Mouse (Mus musculus): ENCODE data around the gene H2-Aa. TPM values are rescaled to one million over a fixed set of nuclear protein-coding genes. Genes with fewer than 3 reads are reported as not detected.

The H2-Aa gene
- polyA plus RNA-seq, 1 experiment from 2014 or later, result 9.0 TPM

DNA sequence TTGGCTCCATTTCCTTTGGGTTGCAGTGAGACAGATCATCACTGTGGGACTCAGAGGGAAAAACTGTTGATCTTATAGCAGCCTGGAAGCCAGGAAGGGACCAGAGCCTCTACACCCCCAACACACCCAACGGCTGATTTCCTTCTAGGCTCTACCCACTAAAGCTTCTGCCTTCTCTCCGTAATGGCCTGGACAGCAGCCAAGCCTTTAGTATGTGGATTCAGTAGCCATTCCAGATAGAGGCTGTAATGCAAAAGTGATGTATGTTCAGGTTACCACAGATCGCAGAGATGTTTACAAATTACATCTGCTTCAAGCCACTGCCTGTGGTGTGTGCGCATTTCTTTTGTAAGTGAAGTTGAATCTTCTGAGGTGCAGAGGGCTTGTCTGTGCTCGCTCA lies 27.1 kb downstream of the H2-Aa start:
- ATAC-seq (ENCODE audit: low read depth), result no peak
- H3K9ac ChIP-seq (ENCODE audit: low read length), result no peak overlapping the region
- H3K4me2 ChIP-seq (ENCODE audit: low read depth, low read length), result no peak overlapping the region
- peaks cover 16% of the 10 kb centered on the region for H3K4me1 ChIP-seq (replicated peaks; ENCODE audit: control insufficient read depth, insufficient read depth, low read length)
- H3K4me3 ChIP-seq (ENCODE audit: low read length), result no peak overlapping the region
- no peak overlapping the region for H3K27ac ChIP-seq (ENCODE audit: low read length)
- WGBS, result 31% methylated on average over 5 of the region's 5 CpGs
- peaks cover 43% of the 10 kb centered on the region for H3K27me3 ChIP-seq (ENCODE audit: control insufficient read depth, insufficient read depth, low read depth, low read length)
- no peaks in the 10 kb centered on the region for H3K9me3 ChIP-seq (ENCODE audit: control insufficient read depth, low read length)
- H3K36me3 ChIP-seq (ENCODE audit: control insufficient read depth, insufficient read depth, low read length), result no peaks in the 10 kb centered on the region

DNA sequence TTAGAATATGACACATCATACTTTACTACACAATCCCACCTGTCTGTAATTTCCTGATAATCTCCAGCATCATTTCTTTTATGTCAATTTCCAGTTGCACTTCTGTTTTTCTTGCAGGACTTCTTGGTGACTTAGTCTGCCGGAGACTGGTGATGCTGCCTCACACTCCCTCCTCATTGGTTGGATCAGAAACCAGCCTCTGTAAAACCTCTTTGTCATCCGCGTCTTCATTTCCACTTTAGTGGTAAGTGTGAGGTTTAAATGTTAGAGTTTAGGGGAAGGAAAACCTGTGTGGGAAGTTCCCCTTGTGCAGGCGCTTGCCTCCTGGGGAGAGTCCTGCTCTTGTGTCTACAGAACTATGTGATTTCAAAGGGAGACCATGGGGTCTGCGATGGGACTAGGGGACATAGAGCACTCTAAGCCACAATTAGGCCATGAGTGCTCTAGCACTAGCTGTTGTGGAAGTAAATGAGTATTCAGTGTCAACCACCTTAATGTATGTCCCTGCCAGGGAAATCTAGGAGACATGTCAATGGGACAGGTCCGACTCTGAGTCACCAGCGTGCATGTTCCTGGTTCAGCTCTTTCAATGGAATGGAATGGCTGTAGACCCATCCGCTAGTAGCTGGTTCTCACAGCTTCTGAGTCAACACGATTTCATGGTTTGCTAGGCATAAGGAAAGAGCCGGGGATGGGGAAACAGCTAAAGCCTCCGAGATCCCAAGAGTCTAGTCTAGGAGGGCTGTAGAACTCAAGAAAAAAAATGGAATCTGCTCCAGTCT lies 29.8 kb downstream of the H2-Aa start, which contains the start of gene H2-Ab1:
Gene H2-Ab1 (plus strand): TSS at position 96 of the 782 bp plus-strand sequence.
- no peak for ATAC-seq (ENCODE audit: low read depth)
- Histone ChIP-seq H3K27ac (ENCODE audit: low read length) (no peak within 1 kb of the TSS), H3K4me1 (replicated peaks; ENCODE audit: control insufficient read depth, insufficient read depth, low read length) (no peaks in the 10 kb centered on the region), H3K36me3 (ENCODE audit: control insufficient read depth, insufficient read depth, low read length) (no peaks in the 10 kb centered on the region), H3K4me2 (ENCODE audit: low read depth, low read length) (no peak within 1 kb of the TSS), H3K9ac (ENCODE audit: low read length) (no peak within 1 kb of the TSS), H3K4me3 (ENCODE audit: low read length) (no peak within 1 kb of the TSS), H3K27me3 (ENCODE audit: control insufficient read depth, insufficient read depth, low read depth, low read length) (peaks cover 16% of the 10 kb centered on the region), H3K9me3 (ENCODE audit: control insufficient read depth, low read length) (no peaks in the 10 kb centered on the region)
- WGBS, result 67% methylated on average over 11 of the region's 11 CpGs

DNA sequence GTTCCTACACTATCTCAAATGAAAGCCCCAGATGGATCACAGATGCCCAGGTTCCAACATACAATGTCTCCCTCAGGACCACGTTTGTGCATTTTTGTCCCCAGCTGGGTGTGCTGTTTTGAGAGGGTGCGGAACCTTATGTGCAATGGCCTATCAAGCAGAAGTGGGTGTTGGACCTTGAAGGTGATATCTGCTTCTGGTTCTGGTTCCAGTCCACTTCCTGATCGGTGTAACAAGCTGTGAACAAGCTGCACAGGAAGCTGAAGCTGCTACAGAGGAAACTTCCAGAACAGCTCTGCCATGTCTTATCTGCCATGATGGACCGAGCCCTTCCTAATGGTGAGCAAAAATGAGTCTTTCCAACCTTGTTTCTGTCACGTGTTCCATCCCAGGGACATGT lies 31.1 kb downstream of the H2-Aa start:
- no peak for ATAC-seq (ENCODE audit: low read depth)
- Histone ChIP-seq H3K36me3 (ENCODE audit: control insufficient read depth, insufficient read depth, low read length) (no peaks in the 10 kb centered on the region), H3K9me3 (ENCODE audit: control insufficient read depth, low read length) (no peaks in the 10 kb centered on the region), H3K27ac (ENCODE audit: low read length) (no peak overlapping the region), H3K4me2 (ENCODE audit: low read depth, low read length) (no peak overlapping the region), H3K27me3 (ENCODE audit: control insufficient read depth, insufficient read depth, low read depth, low read length) (peaks cover 6% of the 10 kb centered on the region), H3K4me1 (replicated peaks; ENCODE audit: control insufficient read depth, insufficient read depth, low read length) (no peaks in the 10 kb centered on the region), H3K4me3 (ENCODE audit: low read length) (no peak overlapping the region), H3K9ac (ENCODE audit: low read length) (no peak overlapping the region)
- 78% methylated on average over 5 of the region's 5 CpGs for WGBS

- WGBS, result 39% methylated on average over 4 of the region's 4 CpGs
- ATAC-seq (ENCODE audit: low read depth), result no peak
- no peak overlapping the region for H3K4me3 ChIP-seq (ENCODE audit: low read length)
These were observed 36.0 kb downstream of the H2-Aa start for GRCm38 (mm10) chr17:34251666-34252065.

DNA sequence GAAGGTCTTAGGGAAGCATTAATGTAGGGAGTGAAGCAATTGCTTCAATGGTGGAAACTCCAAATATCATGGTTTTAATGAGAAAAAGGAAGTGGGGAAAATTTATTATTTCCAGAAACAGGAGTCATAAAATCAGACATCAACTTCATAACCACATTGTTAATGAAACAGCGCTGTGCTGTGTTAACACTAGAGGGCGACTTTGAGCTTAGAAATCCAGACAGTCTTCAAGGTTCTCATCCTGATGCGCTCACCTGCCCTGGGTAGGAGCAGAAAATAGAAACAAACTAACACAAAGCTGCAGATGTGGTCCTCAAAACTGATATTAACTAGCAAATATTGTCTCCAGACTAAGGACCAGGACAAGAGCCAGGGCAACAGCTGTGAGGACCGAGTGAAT lies 37.7 kb downstream of the H2-Aa start:
- H3K27ac ChIP-seq (ENCODE audit: low read length), result no peak overlapping the region
- H3K4me1 ChIP-seq (replicated peaks; ENCODE audit: control insufficient read depth, insufficient read depth, low read length), result no peaks in the 10 kb centered on the region
- ATAC-seq (ENCODE audit: low read depth), result no peak
- no peak overlapping the region for H3K4me2 ChIP-seq (ENCODE audit: low read depth, low read length)
- 15% methylated on average over 4 of the region's 4 CpGs for WGBS
- no peaks in the 10 kb centered on the region for H3K9me3 ChIP-seq (ENCODE audit: control insufficient read depth, low read length)
- no peak overlapping the region for H3K9ac ChIP-seq (ENCODE audit: low read length)
- no peaks in the 10 kb centered on the region for H3K27me3 ChIP-seq (ENCODE audit: control insufficient read depth, insufficient read depth, low read depth, low read length)
- no peak overlapping the region for H3K4me3 ChIP-seq (ENCODE audit: low read length)
- H3K36me3 ChIP-seq (ENCODE audit: control insufficient read depth, insufficient read depth, low read length), result no peaks in the 10 kb centered on the region

More at GRCm38 (mm10) chr17:34251666-34252065, 36.0 kb downstream of the H2-Aa start:
- Histone ChIP-seq H3K27ac (ENCODE audit: low read length) (no peak overlapping the region), H3K36me3 (ENCODE audit: control insufficient read depth, insufficient read depth, low read length) (no peaks in the 10 kb centered on the region), H3K4me1 (replicated peaks; ENCODE audit: control insufficient read depth, insufficient read depth, low read length) (no peaks in the 10 kb centered on the region), H3K27me3 (ENCODE audit: control insufficient read depth, insufficient read depth, low read depth, low read length) (no peaks in the 10 kb centered on the region), H3K9ac (ENCODE audit: low read length) (no peak overlapping the region), H3K4me2 (ENCODE audit: low read depth, low read length) (no peak overlapping the region), H3K9me3 (ENCODE audit: control insufficient read depth, low read length) (no peaks in the 10 kb centered on the region)

DNA sequence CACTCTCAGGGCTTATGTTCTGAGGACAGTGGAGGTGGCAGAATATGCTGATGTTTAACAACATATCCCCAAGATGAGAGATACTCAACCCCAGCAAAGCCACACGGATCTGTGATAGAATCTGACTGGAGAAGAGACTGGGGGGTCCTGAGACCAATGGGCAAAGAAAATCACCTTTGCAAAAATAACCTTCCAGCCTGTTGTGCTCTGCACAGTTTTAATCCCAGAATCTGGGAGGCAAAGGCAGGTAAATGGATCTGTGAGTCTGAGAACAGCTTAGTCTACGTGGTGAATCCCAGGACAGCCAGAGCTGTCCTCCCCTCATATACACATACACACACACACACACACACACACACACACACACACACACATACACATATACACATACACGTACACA lies 38.3 kb downstream of the H2-Aa start:
- whole genome bisulfite sequencing, result 40% methylated on average over 3 of the region's 3 CpGs
- H3K4me2 ChIP-seq (ENCODE audit: low read depth, low read length), result no peak overlapping the region

GRCm38 (mm10) chr17:34248764-34249163 lies 38.9 kb downstream of the H2-Aa start:
- Histone ChIP-seq H3K4me2 (ENCODE audit: low read depth, low read length) (no peak overlapping the region), H3K9me3 (ENCODE audit: control insufficient read depth, low read length) (no peaks in the 10 kb centered on the region), H3K27ac (ENCODE audit: low read length) (no peak overlapping the region), H3K36me3 (ENCODE audit: control insufficient read depth, insufficient read depth, low read length) (no peaks in the 10 kb centered on the region), H3K27me3 (ENCODE audit: control insufficient read depth, insufficient read depth, low read depth, low read length) (no peaks in the 10 kb centered on the region), H3K4me3 (ENCODE audit: low read length) (no peak overlapping the region), H3K9ac (ENCODE audit: low read length) (no peak overlapping the region), H3K4me1 (replicated peaks; ENCODE audit: control insufficient read depth, insufficient read depth, low read length) (no peaks in the 10 kb centered on the region)
- ATAC-seq (ENCODE audit: low read depth), result no peak
- 36% methylated on average over 2 of the region's 2 CpGs for WGBS

More for the DNA sequence above, 38.3 kb downstream of the H2-Aa start:
- Histone ChIP-seq H3K4me3 (ENCODE audit: low read length) (no peak overlapping the region), H3K27me3 (ENCODE audit: control insufficient read depth, insufficient read depth, low read depth, low read length) (no peaks in the 10 kb centered on the region), H3K9ac (ENCODE audit: low read length) (no peak overlapping the region), H3K4me1 (replicated peaks; ENCODE audit: control insufficient read depth, insufficient read depth, low read length) (no peaks in the 10 kb centered on the region), H3K36me3 (ENCODE audit: control insufficient read depth, insufficient read depth, low read length) (no peaks in the 10 kb centered on the region), H3K27ac (ENCODE audit: low read length) (no peak overlapping the region), H3K9me3 (ENCODE audit: control insufficient read depth, low read length) (no peaks in the 10 kb centered on the region)
- ATAC-seq (ENCODE audit: low read depth), result no peak

DNA sequence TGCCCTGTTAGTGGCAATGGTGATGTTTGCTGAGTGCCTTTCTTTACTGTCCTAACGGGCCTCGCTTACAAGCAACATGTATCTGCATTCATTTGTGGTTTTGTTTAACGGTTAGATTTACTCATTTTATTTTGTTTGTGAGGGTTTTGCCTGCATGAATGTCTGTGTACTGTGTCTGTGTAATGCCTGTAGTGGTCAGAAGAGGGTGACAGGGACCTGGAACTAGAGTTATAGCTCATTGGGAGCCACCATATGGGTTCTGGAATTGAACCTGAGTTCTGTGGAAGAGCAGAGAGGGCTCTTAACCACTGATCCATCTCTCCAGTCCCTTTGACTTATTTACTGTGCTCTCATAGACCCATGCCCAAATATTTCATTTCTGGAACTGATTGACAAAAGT lies 40.6 kb downstream of the H2-Aa start:
- Histone ChIP-seq H3K27ac (ENCODE audit: low read length) (no peak overlapping the region), H3K4me2 (ENCODE audit: low read depth, low read length) (no peak overlapping the region), H3K4me3 (ENCODE audit: low read length) (no peak overlapping the region), H3K9me3 (ENCODE audit: control insufficient read depth, low read length) (no peaks in the 10 kb centered on the region), H3K4me1 (replicated peaks; ENCODE audit: control insufficient read depth, insufficient read depth, low read length) (no peaks in the 10 kb centered on the region), H3K27me3 (ENCODE audit: control insufficient read depth, insufficient read depth, low read depth, low read length) (no peaks in the 10 kb centered on the region), H3K36me3 (ENCODE audit: control insufficient read depth, insufficient read depth, low read length) (no peaks in the 10 kb centered on the region), H3K9ac (ENCODE audit: low read length) (no peak overlapping the region)
- no peak for ATAC-seq (ENCODE audit: low read depth)
- 88% methylated on average over 3 of the region's 3 CpGs for WGBS

GRCm38 (mm10) chr17:34244656-34245055 lies 43.0 kb downstream of the H2-Aa start:
- H3K4me3 ChIP-seq (ENCODE audit: low read length), result no peak overlapping the region
- 70% methylated on average over 4 of the region's 4 CpGs for WGBS
- H3K27me3 ChIP-seq (ENCODE audit: control insufficient read depth, insufficient read depth, low read depth, low read length), result no peaks in the 10 kb centered on the region
- H3K27ac ChIP-seq (ENCODE audit: low read length), result no peak overlapping the region
- H3K9ac ChIP-seq (ENCODE audit: low read length), result no peak overlapping the region
- ATAC-seq (ENCODE audit: low read depth), result no peak
- no peaks in the 10 kb centered on the region for H3K4me1 ChIP-seq (replicated peaks; ENCODE audit: control insufficient read depth, insufficient read depth, low read length)
- no peaks in the 10 kb centered on the region for H3K36me3 ChIP-seq (ENCODE audit: control insufficient read depth, insufficient read depth, low read length)
- no peaks in the 10 kb centered on the region for H3K9me3 ChIP-seq (ENCODE audit: control insufficient read depth, low read length)
- no peak overlapping the region for H3K4me2 ChIP-seq (ENCODE audit: low read depth, low read length)

Measured in lung, embryonic 16.5 days (tissue).